Mouse (Mus musculus) thymus, postnatal 4 days (tissue): Measurements from ENCODE around the gene Pcnx3.
"Not testable (repeated sequence)": the region's sequence is repeated elsewhere in the genome, so short reads cannot be mapped to it uniquely, and the experiment has no call there.

Experiments used
- DNase-seq: peaks from one replicate; pipeline ENCODE4 v3.0.0; 2021

The Pcnx3 gene

DNA sequence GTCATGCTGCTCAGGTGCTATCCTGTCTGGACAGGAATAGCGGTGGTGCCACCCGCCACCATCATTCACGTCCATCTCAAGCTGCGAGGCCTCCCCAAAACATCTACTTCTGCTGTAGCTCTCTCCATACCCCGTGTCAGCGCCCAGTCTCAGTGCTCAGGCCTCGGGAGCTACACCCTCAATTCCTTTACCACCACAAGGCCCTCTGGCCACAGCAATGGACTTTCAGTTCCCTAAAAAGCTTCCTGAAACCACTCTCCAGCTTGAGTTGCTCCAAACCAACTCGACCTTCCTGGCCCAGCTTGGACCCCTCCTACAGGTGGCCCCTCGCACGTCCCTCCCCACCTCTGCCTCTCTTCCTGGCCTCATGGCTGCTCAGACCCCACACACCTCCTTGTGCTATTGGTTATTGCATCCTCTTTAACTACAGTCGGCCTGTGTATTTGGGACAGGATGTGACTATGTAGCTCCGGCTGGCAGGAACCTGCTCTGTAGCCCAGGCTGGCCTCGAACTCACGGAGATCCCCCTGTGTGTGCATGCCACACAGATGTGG is 23.3 kb upstream of the Pcnx3 start:
- no peak for DNase-seq

DNA sequence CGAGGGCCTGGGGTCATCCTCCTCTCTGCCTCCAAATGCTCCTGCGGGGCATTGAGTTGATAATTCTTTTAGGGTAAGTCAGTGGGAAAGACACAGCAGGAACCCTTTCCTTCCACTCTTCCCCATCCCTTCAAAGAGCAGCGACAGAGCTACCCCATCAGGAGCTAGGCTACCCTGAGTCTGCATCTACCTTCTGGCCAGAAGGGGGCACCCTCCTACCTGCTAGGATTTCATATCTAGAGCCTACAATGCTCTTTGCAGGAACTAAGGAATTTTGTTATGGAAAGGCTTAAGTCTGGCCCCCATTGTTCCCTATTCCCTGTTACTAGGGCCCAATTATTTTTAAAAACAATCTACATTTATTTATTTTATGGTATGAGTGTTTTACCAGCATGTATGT is 22.5 kb upstream of the Pcnx3 start:
- peak; percentile 81 for DNase-seq

- DNase-seq, result no peak
These were observed 21.9 kb upstream of the Pcnx3 start for GRCm38 (mm10) chr19:5710581-5710980.

DNA sequence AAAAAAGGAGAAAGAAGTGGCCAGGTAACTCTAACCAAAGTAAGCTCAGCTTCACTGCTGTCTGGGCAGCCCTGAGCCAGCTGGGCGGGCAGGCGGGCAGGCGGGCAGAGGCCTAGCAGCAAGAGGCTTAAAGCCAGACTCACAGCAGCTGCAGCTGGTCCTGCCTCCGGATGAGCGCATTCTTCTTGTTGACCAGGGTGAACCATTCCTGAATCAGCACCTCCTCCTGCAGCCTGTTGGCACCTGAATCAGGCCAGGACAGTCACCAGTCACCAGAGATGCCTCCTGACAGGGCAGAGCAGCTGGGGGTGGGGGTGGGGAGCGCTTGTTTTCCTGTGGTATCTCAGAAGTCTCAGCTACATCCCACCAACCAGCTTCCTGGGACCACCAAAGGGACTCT is 21.4 kb upstream of the Pcnx3 start:
- no peak for DNase-seq

DNA sequence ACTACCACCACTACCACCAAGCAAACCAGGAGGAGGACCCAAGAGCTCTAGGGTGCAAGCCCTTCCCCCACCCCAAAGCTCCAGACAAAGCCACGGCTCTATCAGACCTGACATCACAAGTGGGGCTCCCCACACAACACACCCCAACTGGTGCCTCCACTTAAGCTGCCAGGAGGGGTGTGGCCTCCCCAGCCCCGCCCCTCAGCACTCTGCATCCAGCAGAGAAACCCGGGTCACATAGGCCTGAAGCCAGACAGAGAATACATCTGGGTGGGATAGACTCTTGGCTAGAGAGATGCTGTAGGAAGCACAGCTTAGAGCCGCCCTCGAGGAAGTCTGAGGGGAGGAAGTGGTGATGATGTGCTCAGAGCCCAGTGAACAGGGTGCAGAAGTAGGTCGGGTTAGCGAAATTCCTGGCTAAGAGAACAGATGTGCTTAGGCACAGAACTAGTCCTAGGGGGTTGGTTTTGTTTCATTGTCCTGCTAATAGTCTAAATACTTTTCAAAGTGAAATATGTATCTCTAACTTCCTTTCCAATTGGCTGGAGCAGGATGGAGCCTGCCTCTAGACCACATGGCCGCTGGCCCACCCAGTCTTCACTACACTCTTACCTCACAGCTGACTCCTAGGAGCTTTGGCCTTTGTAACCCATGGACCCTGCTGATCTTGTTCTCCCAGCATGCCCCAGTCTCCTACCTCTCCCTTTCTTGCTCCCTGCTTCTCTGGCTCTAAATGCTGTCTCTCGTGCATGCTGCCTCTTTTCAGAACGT is 16.3 kb upstream of the Pcnx3 start:
- DNase-seq, result peak; percentile 80

GRCm38 (mm10) chr19:5704163-5704800 is 15.6 kb upstream of the Pcnx3 start, which contains the start of gene Kcnk7:
TSS of gene Kcnk7 (plus strand) at chr19:5704367.
- DNase-seq, result peak; percentile 51

GRCm38 (mm10) chr19:5695849-5696462 is 7.2 kb upstream of the Pcnx3 start:
- DNase-seq, result no peak

DNA sequence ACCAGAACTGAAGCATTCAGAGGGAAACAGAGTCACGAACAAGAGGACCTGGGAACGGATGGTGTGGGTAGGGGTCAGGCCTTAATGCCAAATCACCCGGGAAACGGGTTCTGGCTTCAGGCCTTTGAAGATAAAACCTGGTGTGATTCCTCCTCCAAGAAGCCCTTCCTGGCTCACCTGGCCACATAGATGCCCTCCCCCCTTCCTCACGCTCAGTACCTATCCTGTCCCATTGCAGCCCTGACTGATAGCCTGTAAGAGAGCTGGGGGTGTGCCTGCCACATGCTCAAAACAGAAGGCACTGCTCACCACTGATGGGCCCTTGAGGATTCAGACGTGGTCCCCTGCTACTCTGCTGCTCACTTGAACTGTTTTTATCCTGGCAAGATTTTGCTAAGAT is 5.1 kb upstream of the Pcnx3 start:
- DNase-seq, result no peak

DNA sequence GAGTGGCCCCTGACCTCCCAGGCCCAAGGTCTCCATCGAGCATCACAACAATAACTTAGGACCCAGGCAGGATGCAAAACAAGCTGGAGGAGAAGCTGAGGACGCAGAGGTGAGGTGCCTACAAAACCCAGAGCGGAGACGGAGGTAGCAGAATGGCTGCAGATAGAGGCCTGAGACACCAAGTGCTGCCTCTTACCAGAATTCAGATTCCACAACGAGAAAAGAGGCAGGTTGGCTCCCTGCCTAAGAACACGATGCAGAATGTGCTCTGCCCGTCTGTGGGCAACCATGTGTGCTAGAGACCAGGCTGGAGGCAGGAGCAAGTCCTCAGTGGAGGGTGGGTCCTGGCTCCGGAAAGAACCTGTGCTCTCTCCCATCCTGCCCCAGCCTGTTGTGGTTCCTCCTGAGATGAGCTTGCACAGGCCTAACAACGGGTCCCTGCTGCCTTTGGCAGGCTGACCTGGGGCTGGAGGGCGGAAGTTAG is 4.2 kb upstream of the Pcnx3 start:
- no peak for DNase-seq

- DNase-seq, result no peak
These were observed 3.6 kb upstream of the Pcnx3 start for GRCm38 (mm10) chr19:5692086-5692912.

DNA sequence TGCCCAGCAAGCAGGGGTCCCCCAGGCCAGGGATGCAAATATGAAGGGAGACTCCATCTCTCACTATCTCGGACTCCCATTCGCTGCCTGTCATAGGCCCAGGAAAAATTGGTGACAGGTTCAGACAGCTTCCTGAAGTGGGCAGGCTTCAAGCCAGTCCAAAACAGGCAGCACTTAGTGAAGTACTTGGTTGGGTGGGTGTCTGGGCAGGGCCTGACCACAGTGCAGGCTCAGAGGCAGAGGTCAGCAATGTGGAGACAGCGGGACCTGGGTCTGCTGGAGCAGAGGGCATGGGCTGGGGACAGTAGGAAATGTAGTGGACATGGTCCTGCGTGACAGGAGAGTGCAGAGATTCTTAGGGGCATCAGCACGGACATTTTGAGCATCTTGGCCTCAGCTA is 2.9 kb upstream of the Pcnx3 start:
- DNase-seq, result no peak

GRCm38 (mm10) chr19:5690343-5690735 is 1.6 kb upstream of the Pcnx3 start:
- peak; percentile 40 for DNase-seq

DNA sequence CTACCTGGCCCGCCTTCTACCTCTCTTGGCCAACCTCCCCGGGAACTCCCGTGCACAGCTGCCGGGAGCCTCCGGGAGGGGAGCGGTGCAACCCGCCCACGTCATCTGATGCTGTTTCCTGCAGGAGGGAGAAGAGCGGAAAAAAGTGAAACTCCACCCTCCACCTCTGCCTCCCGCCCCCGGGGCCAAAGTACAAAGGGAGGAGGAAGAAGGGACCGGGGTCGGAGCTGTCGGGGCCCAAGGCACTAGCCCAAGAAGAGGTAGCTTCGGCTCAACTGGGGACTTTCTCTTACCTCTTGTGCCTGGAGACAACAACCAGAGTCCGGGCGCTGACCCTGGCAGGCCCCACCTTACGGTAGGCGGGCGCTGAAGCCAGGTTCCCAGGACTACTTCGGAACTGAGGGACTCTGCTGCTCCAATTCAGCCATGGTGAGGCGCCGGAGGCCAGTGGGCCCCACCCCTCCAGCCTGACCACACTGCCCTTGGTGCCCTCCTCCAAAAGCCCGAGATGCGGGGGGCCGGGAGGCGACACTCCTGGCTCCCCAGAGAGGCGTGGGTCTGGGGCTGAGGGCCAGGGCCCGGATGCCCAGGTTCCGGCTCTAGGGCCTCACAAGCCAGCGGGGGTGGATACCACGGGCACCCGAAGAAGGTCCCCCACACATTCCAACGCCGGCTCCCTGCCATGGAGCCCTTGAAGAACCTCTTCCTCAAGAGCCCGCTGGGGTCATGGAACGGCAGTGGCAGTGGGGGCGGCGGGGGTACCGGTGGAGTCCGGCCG is 1.0 kb upstream of the Pcnx3 start:
- peak; percentile 88 for DNase-seq

DNA sequence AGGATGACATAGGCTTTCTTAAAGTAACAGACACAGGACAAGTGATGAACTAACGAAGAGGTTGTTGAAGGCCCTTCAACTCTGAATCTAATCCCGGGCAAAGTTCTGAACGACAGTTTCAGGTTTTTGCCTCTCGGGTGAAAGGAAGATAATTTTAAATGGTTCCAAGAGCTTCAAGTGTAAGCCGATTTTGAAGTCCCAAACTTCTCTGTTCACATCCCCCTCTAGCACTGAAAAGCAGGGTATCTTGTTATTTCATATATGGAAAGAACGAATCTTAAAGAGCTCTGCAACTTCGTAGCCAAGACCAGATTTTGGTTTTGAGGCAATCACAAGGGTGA is 350 bp upstream of the Pcnx3 start:
- no peak for DNase-seq

DNA sequence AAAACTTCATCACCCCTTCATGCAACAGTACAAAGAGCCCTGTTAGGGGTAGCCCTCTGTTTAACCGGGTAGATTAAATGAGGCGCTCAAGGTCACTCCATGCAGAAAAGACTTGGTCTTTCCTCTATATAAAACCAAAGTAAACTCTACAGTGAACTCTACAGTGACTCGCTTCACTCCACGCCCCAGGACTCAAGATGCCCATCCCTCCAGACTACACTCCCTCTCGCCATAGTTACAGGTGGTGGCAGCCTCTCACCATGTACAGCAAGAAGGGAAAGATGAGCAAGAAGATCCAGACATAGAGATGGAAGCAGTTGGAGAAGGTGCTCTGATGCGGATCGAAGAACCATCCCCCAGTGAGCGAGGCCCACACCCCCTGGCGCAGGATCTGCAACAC is 970 bp downstream of the Pcnx3 start:
- no peak for DNase-seq

GRCm38 (mm10) chr19:5686954-5687353 is 1.8 kb downstream of the Pcnx3 start:
- DNase-seq, result not testable (repeated sequence)

DNA sequence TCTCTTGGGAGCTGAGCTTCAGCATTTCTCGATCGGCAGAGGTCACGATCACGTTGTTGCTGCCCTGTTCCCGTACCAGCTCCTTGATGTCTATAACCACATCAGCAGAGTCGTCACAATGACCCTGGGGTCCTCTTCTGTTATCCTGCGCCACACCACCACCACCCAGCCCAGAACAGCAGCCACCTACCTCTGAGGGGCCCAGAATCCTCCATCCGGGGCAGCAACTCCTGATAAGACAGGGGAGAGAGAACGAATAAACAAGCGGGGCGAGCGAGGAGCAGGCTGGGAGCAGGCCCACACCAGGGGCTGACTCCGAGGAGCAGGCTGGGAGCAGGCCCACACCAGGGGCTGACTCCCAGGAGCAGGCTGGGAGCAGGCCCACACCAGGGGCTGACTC is 2.3 kb downstream of the Pcnx3 start:
- DNase-seq, result no peak

DNA sequence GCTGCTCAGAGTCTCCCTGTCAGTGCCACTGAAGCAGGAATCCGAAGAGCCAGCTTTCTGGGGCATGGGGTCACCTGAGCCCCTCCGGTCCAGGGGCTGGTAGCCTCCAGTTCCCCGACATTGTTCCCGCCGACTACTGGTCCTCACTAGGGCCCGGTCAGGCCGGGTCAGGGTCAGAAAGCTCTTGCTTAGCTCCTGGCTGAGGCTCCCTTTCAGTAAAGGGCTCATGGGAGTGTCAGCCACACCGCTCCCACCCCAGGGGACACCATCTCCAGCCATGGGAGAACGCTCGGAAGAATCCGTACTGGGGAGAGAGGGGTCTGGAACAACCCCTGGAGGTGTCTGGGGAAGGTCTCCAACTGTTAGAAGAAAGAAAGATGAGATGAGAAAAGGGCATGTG is 2.8 kb downstream of the Pcnx3 start:
- DNase-seq, result no peak

- no peak for DNase-seq
These were observed 3.3 kb downstream of the Pcnx3 start for GRCm38 (mm10) chr19:5685431-5685830.

GRCm38 (mm10) chr19:5684985-5685384 is 3.7 kb downstream of the Pcnx3 start:
- DNase-seq, result no peak

GRCm38 (mm10) chr19:5684236-5684635 is 4.5 kb downstream of the Pcnx3 start:
- no peak for DNase-seq

DNA sequence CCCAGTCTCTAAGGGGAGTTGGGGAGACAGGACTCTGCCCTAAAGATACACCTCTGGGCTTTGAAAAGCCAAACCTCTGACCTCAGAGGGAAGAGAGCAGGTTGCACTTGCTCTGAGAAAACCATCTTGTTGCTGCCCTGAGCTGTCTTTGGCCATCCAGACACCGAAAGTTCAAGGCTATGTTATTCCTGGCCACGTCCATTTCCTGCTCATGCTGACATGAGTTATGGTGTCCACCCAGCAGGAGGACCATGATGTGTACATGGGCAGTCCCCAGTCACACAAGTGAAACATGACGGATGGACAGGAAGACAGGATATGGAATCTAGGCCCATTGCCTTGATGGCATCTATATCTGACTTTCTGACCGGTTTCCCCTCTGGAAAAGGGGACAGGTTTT is 8.3 kb downstream of the Pcnx3 start:
- DNase-seq, result no peak
